Mouse (Mus musculus): ENCODE measurements at regions not wholly inside any gene's neighbourhood (a gene's known extent, or its start where the extent isn't known, plus 50 kb on each side); places are given as distances from the start of the nearest gene placed in this dataset.

DNA sequence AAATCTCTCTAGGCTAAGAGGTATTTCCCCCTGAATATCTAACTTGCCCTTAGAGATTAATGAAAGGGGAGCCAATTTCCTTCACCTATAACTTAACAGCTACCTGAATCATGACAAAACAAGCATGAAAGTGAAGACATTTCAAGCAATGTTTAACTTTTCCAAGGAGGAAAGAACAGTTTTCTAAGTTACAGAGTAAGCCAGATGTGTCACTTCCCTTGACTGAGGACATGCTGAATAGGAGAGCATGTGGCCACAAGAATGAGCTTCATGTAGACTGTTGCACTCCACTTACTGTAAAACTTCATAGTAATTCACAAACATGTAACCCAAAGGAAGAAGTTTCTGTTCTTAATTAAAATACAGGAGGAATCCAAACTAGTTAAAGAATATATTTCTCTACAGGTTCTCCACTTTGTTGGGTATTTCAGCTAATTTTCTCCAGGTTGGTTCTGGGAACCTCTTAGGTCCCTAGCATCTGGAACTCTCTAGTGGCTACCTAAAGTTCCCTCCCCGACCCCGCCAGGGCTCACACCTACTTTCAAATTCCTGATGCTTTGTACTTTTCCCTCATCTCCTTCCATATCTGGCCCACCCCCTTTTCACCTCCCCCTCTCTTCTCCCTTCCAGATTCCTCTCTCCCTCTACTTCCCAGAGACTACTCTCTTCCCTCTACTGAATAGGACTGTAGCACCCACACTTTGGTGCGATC is 142.0 kb upstream of the Tyrp1 start:
- no peak for DNase-seq (ENCODE audit: low read depth, low spot score)

GRCm38 (mm10) chr4:80712698-80713097 is 121.2 kb upstream of the Tyrp1 start:
- DNase-seq (ENCODE audit: low read depth, low spot score), result no peak

- DNase-seq (ENCODE audit: low read depth, low spot score), result no peak
Measured at GRCm38 (mm10) chr4:80744975-80745734, 88.8 kb upstream of the Tyrp1 start.

- no peak for DNase-seq (ENCODE audit: low read depth, low spot score)
Measured at GRCm38 (mm10) chr4:80752259-80752658, 81.7 kb upstream of the Tyrp1 start.

- DNase-seq (ENCODE audit: low read depth, low spot score), result no peak
Measured at GRCm38 (mm10) chr4:80756114-80756513, 77.8 kb upstream of the Tyrp1 start.

DNA sequence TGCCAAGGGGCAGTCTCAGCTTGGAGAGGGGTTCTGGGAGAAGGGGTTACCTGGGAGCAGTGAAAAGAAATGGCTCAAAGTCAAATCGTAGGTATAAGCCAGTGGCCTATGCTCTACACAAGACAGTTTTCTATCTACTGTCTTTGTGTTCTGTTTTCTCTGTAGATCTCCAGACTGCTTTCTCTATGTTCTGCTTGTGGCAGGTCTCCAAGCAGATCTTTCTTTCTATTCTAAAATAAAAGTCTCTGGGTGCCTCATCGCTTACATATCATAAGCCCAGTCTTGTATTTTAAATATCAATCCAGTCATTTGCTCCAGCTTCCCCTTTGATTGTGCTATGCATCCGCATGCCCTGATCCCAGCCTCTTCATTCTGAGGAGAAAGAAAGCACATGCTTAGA is 69.9 kb upstream of the Tyrp1 start:
- no peak for DNase-seq (ENCODE audit: low read depth, low spot score)

- peak; percentile 69 for DNase-seq (ENCODE audit: low read depth, low spot score)
Measured at GRCm38 (mm10) chr4:80765781-80766180, 68.1 kb upstream of the Tyrp1 start.

- no peak for DNase-seq (ENCODE audit: low read depth, low spot score)
Measured at GRCm38 (mm10) chr4:80767447-80767846, 66.5 kb upstream of the Tyrp1 start.

All from 3T3-L1 (cell line).